Mouse (Mus musculus): ENCODE data around the gene Fam83f.
"Not testable (repeated sequence)": the region's sequence is repeated elsewhere in the genome, so short reads cannot be mapped to it uniquely, and the experiment has no call there.

Fam83f gene

DNA sequence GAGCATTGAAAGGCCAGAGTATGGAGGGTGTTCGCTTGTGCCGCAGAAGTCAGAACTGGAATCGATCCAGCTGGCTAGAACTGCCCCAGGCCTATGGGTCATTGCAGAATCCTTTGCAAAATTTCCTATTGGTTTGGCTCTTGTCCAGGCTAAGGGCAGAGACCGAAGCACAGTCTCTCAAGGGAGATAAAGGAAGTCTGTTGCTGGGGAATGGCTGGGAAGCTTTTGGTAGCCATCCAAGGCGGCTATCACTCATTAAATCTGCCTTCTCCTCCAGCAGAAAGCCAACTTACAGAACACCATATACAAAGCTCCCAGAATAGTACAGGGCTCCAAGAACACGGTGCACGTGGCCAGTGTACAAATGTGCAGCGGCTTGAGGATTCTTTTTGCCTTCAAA is 35.4 kb downstream of the Fam83f start:
- DNase-seq: no peak

DNA sequence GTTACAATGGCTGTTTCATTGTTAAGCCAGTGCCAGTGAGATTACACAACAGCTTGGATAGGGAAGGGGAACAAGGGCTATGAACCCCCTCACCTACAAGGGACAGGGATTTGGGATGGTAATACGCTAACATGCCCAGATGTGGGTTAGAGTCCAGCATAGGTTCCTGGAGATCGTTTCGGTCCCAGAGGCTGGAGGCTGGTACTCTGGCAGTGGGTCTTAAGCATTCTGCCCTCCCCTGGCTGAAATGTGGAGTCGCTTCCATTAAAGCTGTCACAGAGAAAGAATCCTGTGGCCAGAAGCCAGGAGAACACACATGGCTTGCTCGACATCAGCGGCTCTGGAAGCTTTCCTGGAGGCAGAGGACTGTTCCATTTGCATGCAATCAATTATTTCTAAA is 37.9 kb downstream of the Fam83f start:
- DNase-seq: no peak

DNA sequence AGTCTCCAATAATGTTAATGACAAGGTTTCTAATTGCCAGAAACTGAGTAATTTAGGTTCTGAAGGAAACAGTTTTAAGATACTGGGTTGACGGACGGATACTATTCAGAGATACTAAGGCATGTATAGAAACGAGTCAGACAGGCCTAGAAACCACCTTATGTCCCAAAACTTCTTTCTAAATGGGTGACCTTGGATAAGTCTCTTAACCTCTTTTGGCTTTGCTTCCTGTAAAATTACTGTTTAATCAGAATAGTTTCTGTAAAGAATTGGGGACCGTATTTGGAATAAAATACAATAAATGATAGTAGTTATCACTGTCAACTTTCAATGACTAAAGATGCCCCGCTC is 38.6 kb downstream of the Fam83f start:
- DNase-seq: no peak

DNA sequence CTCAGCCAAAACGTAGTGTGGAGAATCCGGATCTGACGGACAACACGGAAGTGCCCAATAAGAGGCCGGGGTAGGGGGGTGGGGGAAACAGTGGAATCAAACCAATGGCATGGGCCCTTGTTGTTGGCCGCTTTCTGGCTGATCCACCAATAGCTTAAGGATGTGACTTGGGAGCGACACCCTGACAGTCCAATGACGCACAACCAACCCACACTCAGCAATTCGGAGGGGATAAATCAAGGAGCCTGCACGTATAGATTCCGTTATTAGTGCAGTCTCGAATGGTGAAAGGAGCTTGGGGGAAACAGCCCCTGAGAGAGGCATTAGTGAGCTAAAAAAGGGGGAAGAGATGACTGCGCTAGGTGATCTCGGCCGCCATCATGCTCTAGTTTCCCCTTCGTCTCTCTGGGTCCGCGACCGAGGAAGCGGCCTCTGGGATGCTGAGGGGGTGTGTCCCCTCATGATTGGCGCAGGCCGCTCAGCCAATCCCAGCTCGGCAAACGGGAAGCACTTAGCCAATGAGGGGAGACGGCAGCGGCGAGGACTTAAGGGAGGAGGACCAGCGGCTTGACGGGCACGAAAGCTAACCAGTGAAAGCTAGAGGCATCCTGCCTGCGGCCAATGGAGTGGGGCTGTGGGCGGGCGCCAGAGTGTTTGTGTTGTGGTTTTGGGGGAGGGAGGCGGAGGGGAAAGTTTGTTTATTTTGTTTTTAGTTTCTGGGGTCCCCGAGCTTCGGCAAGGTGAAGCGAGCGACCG is 39.1 kb downstream of the Fam83f start, which contains the start of gene Tnrc6b:
Tnrc6b (plus strand) TSS at position 706 of the 756 bp plus-strand sequence.
- DNase-seq: peak; percentile 99

DNA sequence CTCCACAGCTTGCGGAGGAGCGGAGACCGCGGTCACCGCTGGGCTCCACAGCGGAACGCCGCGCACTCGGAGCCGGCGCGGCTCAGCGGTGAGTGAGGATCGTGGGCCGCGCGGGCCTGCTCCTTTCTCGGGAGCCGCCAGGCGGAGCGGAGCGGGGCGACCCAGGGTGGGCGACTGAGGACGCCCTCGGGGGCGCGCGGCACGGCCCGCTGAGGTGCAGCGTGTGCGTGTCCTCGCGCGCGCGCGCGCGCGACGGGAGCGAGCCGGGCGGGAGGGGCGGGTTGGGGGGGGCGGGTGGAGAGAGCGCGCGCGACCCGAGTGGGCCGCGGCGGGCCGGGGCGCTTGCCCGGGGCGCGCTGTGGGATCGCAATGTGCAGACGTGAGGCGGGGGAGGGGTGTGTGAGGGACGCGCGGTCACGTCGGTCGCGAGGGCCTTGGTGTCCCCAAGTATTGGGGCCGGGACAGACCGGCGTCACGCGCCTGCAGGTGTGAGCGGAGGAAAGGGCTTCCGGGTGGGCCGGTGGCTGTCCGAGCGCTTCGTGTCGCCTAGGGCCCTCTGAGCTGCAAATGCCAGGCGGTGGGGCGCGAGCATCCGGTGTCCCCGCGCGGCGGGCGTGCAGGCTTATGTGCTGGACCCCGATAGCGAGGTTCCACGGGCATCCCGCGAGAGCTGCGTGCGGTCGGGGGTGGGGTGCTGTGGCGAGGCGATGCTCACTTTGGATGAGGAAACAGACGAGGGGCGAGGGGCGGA is 39.9 kb downstream of the Fam83f start:
- DNase-seq: peak; percentile 85

DNA sequence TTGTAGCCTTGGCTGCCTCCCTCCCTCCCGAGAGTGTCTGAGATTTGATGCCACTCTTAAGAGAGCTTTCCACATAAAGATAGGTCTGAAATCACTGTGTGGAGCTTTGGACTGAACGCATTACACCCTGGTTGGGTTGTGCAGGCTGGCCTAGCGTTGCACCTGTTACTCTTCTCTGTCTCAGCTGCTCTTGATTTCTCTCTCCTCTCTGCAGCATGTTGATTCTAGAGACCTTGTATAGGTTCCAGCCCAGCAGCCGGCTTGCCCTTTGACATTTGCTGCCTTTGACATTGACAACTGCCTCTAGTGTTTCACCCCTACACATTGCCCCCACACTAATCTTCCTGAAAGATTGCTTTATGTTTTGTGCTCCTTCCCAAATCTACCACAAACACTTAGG is 42.7 kb downstream of the Fam83f start:
- no peak for DNase-seq

DNA sequence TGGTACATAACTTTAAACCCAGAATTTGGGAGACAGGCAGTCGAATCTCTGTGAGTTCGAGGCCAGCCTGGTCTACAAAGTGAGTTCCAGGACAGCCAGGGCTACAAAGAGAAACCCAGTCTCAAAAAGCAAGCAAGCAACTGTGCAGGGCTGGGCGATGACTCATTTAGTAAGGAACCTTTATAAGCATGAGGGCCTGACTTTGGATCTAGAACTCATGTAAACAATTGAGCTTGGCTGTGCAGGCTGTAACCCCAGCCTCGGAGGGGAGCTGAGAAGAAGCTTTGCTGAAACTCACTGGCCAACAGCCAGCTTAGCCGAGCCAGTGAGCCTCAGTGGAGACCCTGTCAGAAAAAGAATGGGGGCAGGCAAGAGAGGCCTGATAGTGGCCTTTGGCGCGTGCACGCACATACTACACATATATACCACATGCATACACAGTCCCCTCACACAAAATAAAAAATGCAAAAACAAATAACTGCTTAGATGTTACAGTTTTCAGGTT is 45.0 kb downstream of the Fam83f start:
- no peak for DNase-seq

DNA sequence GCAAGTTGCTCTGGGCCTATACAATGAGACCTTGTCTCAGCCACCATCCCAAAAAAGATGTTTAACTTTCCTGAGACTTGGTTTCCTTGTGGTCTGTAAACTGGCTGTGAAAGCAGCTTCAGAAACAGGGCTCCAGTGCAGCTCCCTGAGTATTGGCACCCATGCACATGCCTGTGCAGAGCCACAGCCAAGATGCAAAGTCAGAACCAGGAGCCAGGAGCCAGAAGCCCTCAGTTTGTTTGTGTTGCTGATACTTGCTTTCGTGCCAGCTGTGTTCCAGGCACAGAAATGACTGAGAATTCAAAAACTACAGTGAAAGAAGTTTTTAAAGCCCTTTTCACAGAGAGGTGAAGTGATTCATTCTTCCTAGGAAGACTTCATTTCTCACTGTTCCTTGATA is 45.8 kb downstream of the Fam83f start:
- DNase-seq: no peak

DNA sequence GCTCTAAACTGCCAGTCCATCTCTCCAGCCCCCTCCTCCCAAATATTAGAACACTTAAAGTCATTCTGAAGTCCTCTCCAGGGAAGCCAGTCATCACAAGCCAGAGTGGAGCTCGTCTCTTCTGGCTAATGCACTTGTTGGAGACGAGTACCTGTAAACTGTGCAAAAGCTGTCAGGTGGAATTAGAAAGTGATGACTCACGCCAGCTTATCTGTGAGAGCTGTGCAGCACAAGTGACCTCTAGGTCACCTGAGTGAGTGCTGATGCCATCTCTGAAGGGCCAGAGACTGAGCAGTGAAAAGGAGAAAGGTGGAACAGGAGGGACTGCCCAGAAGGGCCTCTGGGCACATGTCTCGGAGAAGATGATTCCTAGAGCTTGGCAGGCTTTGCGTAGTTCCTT is 48.6 kb downstream of the Fam83f start:
- no peak for DNase-seq

DNA sequence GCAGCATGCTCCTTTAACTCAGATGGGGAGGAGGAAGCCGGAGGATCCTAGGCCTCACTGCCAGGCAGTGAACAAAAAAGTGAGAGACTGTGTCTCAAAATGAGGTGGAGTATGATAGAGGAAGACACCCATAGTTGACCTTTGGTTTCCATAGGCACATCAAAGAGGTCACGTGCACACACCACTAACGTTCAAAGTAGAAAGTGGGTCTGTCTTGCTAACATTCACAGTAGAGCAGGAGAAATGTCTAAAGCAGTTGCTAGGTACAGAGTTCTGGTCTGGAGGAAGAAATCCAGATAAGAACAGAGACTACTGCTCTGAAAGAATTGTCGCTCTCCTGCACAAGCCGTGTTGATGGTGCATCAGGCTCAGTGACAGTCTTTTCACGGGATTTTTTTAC is 50.2 kb downstream of the Fam83f start:
- DNase-seq: no peak

DNA sequence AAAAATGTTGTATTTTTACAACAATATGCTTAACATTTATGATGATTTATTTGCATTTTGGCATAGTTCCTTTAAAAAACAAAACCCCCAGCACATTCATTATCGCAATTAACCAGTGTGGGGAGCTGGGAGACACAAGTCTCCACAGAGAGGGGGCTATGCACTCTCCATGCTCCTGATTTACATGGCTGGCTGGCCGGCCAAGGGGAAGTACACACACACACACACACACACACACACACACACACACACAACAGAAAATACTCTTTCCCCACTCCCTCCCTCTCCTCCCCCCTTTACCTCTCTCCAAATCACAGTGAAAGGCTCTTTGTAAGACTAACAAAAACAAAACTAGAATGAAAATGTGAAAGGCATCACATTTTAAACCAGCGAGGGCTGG is 50.7 kb downstream of the Fam83f start:
- no peak for DNase-seq

DNA sequence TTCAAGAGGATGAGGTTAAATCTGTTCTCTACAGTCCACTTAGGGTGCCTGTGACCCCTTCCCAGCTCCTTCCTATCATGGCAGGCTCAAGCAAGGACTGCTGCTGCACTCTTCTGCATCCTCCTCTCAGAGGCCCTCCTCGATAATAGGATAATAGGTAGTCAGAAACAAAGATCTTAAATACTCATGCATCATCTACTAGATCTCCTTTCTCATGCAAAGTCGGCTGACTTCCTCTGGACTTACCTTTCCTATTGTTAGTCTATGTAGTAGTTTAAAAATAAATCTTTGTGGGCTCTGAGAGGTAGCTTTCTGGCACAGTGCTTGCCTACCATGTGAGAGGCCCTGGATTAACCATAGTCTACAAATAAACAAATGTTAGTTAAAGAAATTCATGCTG is 57.8 kb downstream of the Fam83f start:
- DNase-seq: no peak

DNA sequence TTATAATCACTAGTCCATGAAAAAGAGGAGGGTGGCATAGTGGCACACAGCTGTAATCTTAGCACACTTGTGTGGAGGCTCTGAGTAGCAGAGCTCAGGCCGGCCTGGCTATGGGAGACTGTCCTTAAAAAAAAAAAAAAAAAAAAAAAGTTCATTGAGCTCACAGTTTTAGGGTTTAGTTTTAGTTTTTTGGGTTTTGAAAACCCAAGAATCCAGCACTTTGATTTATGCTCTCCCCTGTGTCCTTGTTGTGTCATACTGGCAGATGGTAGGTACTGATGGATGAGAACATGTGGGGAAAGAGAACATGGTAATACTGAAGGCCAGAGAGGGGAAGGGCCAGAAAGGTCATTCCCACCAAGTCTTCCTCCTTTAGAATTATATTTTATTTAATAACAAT is 59.4 kb downstream of the Fam83f start:
- no peak for DNase-seq

DNA sequence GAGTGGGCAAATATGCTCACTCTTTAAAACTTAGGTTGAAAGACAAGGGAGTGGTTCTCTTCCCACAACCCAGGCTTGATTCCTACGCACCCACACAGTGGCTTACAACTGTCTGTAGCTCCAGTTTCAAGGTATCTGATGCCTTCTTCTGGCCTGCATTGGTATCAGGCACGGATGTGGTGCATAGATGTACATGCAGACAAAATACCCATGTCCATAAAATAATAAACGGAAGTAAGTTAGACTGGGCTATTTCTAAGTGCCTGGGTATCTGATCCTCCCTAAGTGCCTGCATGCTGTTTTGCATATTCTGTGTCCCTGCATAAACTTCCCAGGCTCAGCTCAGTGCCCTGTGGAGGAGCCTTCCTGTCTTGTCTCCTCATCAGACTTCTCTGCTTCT is 59.9 kb downstream of the Fam83f start:
- no peak for DNase-seq

DNA sequence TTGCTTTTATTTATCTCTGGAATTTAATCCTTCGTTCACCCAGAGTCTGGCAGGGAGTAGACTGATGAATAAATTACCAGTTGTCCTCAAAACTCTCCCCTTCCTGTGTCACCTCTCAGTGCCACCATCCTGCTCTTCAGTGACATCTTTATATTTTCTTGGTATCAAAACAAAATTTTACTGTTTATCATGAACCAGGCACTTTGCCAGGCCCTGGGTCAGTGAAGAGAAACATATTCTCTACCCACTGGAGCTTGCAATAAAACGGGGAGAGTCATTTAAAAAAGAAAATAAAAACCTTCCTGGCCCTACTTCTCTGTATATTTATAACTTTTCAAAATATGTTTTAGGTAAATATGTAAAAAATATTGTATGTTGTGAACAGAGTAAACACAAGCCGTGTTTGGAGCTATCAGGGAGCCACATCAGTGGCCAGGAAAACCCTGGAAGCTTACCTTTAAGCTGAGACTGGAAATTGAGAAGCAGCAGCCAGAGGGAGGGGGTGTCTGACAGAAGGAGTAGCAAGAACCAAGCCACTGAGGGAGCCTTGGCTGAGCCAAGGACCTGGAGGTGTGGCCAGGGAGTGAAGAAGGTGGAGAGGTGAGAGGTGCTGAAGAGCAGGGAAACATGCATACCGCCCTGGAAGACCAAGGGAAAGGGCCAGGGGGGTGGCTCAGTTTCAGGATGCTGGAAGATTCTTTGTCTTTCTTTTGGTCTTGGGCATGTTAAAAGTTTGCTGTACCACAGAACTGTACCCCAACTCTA is 60.8 kb downstream of the Fam83f start:
- DNase-seq: no peak

DNA sequence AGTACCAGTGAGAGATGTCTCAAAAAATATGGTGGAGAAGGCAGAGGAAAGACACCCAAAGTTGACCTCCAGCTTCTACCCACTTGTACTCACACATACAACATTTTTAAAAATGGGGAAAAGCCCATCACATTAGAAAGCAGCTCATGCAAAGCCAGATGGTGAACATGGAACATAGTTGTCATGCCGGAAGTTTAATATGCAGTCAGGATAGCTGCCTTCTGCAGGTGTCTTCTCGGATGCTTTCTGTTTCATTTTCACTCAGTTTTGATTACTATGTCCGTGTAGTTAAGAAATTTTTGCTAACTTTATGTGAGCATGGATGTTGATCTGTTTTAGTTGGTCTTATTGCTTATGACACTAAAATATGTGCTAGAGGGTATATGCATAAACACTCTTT is 63.7 kb downstream of the Fam83f start:
- no peak for DNase-seq

DNA sequence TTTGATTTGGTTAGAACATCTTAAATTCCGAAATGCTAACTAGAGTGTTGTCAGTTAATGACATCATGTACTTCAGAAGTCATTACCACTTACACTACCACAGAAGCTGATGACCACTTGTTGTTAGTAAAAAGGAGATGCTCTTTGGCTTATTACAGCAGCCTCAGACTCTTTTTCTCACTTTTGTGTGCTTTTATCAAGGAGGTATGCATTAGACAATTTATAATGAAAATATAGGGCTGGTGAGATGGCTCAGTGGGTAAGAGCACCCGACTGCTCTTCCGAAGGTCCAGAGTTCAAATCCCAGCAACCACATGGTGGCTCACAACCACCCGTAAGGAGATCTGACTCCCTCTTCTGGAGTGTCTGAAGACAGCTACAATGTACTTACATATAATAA is 64.1 kb downstream of the Fam83f start:
- DNase-seq: not testable (repeated sequence)

DNA sequence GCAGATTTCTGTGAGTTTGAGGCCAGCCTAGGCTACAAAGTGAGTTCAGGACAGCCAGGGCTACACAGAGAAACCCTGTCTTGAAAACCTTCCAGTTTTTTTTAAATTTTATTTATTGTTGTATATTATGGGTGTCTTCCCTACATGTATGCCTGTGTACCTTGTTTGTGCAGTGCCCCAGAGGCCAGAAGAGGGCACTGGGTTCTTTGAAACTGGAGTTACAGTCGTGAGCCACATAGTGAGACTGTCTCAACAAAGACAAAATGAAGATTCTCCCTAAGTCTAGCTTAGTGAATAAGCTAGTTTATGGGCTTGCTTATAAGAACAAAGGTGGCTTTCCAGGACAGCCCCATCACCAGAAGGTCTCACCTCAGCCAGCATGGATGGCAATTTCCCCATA is 64.9 kb downstream of the Fam83f start:
- DNase-seq: no peak

DNA sequence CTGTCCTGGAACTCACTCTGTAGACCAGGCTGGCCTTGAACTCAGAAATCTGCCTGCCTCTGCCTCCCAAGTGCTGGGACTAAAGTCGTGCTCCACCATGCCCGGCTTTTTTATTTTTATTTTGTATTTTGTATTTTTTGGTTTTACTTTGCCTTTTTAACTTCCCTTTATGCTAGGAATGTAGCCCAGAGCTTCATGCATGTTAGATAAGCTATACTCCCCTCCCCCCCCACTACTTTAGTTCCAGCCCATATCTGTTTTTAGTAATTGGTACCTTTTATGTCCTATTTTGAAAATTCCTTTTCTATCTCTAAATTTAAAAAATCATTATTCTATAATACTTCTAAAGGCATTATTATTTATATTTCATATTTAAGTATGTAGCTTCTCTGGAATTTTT is 66.6 kb downstream of the Fam83f start:
- no peak for DNase-seq

DNA sequence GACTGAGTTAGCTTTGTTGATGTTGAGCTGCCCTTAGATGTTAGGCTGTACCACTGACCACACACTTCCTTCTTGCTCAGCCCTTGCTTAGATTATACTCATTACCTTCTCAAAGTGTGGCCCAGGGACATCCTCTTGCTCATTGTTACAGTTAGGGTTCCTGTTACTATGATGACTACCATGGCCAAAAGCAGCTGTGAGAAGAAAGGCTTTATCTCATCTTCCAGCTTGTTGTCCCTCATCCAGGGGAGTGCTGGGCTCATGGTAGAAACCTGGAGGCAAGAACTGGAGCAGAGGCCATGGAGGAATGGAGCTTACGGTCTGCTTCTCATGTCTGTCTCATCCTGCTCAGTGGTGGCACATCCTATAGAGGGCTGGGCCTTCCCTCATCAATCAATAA is 68.3 kb downstream of the Fam83f start:
- DNase-seq: no peak

DNA sequence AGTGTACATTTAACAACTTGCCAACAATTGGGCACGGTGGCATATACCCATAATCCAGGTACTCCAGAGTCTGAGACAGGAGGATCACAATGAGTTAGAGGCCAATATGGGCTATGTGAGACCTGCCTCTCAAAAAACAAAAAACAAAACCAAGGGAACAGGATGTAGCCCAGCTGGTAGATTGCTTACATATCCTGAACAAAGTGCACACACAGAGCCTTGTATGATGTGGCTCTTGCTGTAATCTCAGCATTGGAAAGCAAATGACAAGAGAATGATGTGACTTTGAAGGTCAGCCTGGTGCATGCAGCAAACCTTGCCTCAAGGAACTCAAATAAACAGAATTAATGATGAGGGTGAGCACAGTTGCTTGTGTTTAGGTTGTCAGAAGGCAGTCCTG is 70.2 kb downstream of the Fam83f start:
- no peak for DNase-seq

DNA sequence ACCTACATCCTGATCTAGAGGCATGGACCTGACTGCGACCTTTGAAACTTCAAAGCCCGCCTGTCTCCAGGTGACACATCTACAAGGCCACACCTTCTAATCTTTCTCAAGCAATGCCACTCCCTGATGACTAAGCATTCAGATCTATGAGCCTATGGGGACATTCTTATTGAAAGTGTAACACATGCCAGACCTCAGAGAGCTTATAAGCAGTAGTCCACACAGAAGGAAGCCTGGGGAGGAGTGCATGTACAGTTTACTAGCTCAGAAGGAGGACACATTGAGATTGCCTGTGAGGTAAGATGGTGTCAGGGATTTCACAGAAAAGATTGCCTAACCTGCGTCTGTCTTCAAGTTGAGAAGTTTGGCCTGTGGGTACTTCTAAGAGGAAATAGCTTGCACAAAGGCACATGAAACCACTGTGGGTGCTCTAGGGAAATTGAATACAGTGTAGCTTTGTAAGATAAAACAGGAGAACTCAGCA is 71.4 kb downstream of the Fam83f start:
- no peak for DNase-seq

DNA sequence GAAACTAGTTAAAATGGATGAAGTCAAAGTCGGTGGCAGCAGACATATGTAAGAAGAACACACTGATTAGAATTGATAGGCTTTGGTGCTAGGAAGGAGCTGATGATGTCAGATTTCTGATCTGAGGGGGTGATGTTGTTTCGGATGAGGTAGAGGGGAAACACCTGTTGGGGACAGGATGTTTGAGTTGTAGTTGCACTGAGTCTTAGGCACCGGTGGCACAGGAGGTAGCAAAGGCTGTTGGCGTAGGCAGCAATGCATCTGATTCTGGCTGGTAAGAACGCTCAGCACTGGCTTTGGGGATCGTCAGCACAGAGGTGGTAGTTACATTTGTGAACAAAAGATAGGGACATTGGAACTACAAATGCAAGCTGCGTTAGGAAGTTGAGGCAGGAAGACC is 72.0 kb downstream of the Fam83f start:
- DNase-seq: no peak
